Mouse (Mus musculus): Measurements from ENCODE around the gene Trim14.

DNA sequence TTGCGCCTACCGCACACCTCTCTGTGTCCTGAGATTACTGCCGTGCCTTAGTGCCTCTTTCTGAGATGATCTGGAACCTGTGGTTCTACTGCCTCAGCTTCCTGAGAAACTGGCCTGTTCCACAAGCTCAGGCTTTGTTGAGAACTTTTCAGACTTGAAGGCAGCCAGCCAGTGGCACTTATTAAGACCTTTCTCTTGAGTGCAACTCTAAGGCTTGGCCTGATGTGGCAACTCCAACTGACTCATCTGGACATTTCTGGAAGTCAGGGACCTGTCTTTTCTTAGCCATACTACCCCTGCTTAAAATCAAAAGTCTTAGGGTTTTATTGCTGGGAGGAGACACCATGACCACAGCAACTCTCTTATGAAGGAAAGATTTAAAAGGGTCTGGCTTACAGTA lies 78.8 kb downstream of the Trim14 start:
- TF ChIP-seq CTCF (IDR thresholded peaks at IDR 0.05; ENCODE audit: low read depth) (no peak), EP300 (IDR thresholded peaks at IDR 0.05; ENCODE audit: low read depth) (no peak)
